Mouse (Mus musculus): ENCODE results near the gene Cldn14. TPM values are rescaled to one million over a fixed set of nuclear protein-coding genes. Genes with fewer than 3 reads are reported as not detected.
A peak's percentile ranks its signal among the peaks of the same experiment; 100 is the strongest.

Gene Cldn14
- polyA plus RNA-seq, 1 experiment from 2014 or later = not detected

DNA sequence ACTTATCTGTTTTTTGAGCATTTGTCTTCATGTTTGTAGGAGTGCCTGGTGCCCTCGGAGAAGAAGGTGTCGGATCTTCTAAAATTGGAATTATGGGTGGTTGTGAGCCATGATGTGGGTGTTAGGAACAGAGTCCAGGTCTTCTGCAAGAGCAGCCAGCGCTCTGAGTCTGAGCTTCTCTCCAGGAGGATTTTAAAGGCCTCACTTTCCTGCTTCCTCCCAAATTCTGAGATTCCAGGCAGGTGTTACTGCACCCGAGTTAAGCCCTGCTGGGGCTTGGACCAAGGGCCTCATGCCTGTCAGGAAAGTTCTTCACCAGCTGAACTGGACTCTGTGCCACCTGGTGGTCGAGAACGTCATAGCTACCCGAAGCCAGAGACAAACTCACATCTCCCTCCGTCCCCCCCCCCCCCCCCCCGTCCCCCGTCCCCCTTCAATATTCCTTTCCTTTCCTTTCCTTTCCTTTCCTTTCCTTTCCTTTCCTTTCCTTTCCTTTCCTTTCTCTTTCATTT, 93.2 kb downstream of the Cldn14 start:
- Histone ChIP-seq H3K27ac (replicated peaks) (no peak overlapping the region), H3K36me3 (no peaks in the 10 kb centered on the region), H3K4me1 (peaks cover 12% of the 10 kb centered on the region), H3K4me3 (no peak overlapping the region), H3K27me3 (ENCODE audit: low read depth, poor library complexity, severe bottlenecking) (peaks cover 8% of the 10 kb centered on the region; the same call in 1 of the 2 replicates), H3K9me3 (replicated peaks) (no peaks in the 10 kb centered on the region)
- DNase-seq (ENCODE audit: low spot score) = peak; percentile 44
- WGBS = 41% methylated on average over 8 of the region's 10 CpGs

DNA sequence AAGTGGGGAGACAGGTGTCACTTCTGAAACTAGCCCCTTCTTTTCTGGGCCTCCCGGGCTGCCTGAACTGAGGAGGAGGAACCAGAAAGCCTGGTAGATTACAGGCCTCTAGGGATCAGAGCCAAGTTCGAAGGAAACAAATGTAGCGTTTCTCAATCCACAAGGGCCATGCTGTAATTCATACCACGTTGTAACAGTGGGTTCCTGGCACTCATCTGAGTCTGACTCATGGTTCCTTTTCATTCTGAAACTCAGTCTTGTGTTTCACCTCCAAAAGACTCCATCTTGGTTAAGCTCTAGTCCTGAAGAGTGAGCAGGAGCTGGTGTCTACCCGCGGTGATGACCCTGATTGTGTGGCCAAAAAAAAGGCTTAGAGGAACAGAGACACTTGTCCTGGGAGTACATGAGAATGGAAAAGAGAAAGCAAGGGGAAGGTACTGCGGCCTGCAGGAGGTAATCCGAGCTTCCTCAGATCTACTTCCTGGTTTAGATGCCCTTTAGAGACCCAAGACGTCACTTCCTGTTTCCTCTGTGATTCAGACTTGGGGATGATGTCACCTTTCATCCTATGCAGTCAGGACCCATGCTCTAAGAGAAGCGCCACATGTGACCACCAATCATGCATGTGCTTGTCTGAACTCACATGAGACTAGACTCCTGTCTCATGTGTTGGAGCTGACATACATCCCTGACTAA, 94.6 kb downstream of the Cldn14 start:
- no peaks in the 10 kb centered on the region for H3K36me3 ChIP-seq
- WGBS = 84% methylated on average over 10 of the region's 10 CpGs
- H3K9me3 ChIP-seq (replicated peaks) = no peaks in the 10 kb centered on the region
- H3K27me3 ChIP-seq (ENCODE audit: low read depth, poor library complexity, severe bottlenecking) = no peaks in the 10 kb centered on the region
- H3K27ac ChIP-seq (replicated peaks) = no peak overlapping the region
- no peak overlapping the region for H3K4me3 ChIP-seq
- H3K4me1 ChIP-seq = peaks cover 12% of the 10 kb centered on the region
- DNase-seq (ENCODE audit: low spot score) = no peak

DNA sequence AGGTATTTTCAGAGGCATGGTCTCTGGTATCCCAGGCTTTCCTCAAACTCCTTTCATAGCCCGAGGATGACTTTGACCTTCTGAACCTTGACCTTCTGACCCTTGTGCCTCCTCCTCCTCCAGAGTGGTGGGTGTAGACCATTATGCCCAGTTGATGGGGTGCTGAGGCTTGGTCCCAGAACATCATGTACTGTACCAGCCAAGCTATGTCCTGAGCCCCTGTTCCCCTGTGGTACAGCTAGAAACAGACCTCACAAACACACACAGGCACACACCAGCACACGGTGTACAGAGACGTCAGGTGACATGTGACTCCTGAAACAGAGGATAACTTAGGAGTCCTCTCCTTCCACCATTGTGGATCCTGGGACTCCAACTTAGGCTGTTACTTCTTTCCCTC, 95.8 kb downstream of the Cldn14 start:
- H3K4me1 ChIP-seq = peaks cover 7% of the 10 kb centered on the region
- no peak for DNase-seq (ENCODE audit: low spot score)
- WGBS = 79% methylated on average over 3 of the region's 3 CpGs

DNA sequence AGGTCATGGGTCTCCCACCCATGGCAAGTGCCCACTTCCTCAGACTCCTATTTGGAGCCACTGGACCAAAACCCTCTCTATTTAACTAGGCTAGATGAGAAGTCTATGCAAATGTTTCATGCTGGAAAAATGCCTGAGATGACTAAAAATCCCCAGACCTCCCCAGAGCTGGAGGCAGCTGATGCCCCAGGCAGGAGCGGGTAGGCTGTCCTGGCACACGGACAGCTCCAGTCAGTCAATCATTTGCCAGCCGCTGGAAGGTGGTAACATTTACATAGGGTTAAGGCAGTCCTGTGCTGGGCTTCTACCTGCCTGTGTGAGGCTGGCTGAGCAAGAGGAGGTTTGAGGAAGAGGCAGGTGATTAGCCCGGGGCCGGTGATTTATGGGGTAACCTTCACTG, 96.5 kb downstream of the Cldn14 start:
- no peak for DNase-seq (ENCODE audit: low spot score)
- peaks cover 7% of the 10 kb centered on the region for H3K4me1 ChIP-seq
- whole genome bisulfite sequencing = 89% methylated on average over 5 of the region's 5 CpGs
- H3K27ac ChIP-seq (replicated peaks) = no peak overlapping the region
- H3K9me3 ChIP-seq (replicated peaks) = no peaks in the 10 kb centered on the region
- H3K4me3 ChIP-seq = no peak overlapping the region
- H3K27me3 ChIP-seq (ENCODE audit: low read depth, poor library complexity, severe bottlenecking) = no peaks in the 10 kb centered on the region
- H3K36me3 ChIP-seq = peaks cover 7% of the 10 kb centered on the region

More for the DNA sequence above, 95.8 kb downstream of the Cldn14 start:
- no peak overlapping the region for H3K4me3 ChIP-seq
- no peak overlapping the region for H3K27ac ChIP-seq (replicated peaks)
- H3K27me3 ChIP-seq (ENCODE audit: low read depth, poor library complexity, severe bottlenecking) = no peaks in the 10 kb centered on the region
- 0 out of 2 replicates have a peak, but pooled peaks cover under 1% of the 10 kb centered on the region for H3K36me3 ChIP-seq
- no peaks in the 10 kb centered on the region for H3K9me3 ChIP-seq (replicated peaks)

DNA sequence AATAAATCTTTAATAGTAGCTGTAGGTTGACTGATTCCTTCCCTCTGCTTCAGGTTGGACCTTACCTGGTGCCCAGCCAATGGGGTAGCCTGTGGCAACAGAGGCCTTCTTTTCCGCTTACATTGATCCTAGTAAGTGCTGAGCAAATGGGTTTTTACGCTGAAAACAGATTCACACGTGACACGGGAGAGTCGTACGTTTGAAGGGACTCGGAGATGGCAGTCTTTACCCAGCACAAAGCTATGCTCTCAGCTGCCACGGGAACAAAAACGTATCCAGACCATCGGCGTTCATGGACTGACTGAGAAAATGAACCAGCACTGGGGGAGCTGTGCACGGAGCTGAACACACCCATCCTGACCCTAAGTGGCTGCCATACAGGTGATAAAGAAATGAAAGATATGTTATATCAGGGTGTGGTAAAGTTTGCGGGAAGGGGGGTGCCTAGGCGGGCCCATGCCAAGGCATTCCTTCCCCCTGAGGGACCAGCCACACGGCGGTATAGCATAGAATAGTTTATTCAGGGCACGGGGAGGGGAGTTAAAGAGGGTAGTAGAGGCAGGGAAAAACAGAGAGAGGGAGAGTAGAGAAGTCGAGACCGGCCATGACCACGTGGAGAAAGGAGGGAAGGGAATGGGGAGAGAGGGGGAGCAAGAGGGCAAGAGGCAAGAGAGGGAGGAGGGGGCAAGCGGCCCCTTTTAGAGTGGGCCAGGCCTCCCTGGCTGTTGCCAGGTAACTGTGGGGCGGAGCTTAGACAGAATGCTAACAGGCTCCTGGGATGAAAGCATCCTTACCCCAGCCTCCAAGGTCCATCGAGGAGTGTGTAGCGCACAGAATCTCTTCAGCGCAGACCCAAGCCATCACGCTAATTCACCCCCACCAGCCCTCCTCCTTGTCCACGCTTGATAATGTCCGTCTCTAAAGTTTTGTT, 97.6 kb downstream of the Cldn14 start:
- WGBS = 71% methylated on average over 28 of the region's 28 CpGs
- no peak for DNase-seq (ENCODE audit: low spot score)

DNA sequence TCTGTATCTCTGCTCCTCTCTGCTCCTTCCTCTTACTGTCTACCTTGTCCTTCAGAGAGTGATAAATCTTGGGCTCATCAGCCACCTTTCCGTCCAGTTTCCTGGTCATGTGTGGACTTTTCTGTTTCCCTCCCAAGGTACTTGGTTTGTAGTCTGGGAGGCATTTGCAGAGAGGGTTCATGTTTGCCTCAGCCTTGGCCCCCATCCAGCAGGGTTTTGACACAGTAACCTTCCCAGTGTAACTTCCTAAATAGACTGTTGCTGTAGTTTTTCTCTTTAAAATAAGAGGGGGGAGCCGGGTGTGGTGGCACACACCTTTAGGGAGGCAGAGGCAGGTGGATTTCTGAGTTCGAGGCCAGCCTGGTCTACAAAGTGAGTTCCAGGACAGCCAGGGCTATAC, 98.7 kb downstream of the Cldn14 start:
- Histone ChIP-seq H3K36me3 (peaks cover 28% of the 10 kb centered on the region), H3K27ac (replicated peaks) (no peak overlapping the region), H3K4me1 (peaks cover 7% of the 10 kb centered on the region), H3K9me3 (replicated peaks) (no peaks in the 10 kb centered on the region), H3K27me3 (ENCODE audit: low read depth, poor library complexity, severe bottlenecking) (no peaks in the 10 kb centered on the region), H3K4me3 (no peak overlapping the region)
- 88% methylated on average over 3 of the region's 3 CpGs for WGBS
- DNase-seq (ENCODE audit: low spot score) = no peak

More for the DNA sequence above, 97.6 kb downstream of the Cldn14 start:
- Histone ChIP-seq H3K9me3 (replicated peaks) (no peaks in the 10 kb centered on the region), H3K4me1 (peaks cover 7% of the 10 kb centered on the region), H3K4me3 (no peak overlapping the region), H3K36me3 (peaks cover 18% of the 10 kb centered on the region), H3K27ac (replicated peaks) (no peak overlapping the region), H3K27me3 (ENCODE audit: low read depth, poor library complexity, severe bottlenecking) (no peaks in the 10 kb centered on the region)

DNA sequence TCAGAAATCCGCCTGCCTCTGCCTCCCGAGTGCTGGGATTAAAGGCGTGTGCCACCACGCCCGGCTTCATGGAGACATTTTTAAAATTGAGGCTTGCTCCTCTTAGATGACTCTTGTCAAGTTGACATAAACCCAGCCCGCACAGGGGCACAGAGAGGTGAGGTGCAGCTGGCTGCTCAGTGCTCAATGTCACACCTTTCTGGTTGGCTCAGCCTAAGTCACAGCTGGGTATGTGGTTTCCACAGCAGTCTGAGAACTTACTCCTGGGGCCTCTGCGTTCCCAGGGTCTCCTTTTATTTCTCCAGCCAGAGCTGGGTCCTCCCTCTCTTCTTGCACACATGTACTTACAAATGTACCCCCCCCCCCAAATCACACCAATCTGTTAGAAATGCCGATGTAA, 100.4 kb downstream of the Cldn14 start:
- peaks cover 7% of the 10 kb centered on the region for H3K4me1 ChIP-seq
- H3K27me3 ChIP-seq (ENCODE audit: low read depth, poor library complexity, severe bottlenecking) = no peaks in the 10 kb centered on the region
- H3K27ac ChIP-seq (replicated peaks) = no peak overlapping the region
- DNase-seq (ENCODE audit: low spot score) = no peak
- H3K36me3 ChIP-seq = peaks cover 44% of the 10 kb centered on the region
- WGBS = 94% methylated on average over 8 of the region's 8 CpGs
- no peak overlapping the region for H3K4me3 ChIP-seq
- H3K9me3 ChIP-seq (replicated peaks) = no peaks in the 10 kb centered on the region

DNA sequence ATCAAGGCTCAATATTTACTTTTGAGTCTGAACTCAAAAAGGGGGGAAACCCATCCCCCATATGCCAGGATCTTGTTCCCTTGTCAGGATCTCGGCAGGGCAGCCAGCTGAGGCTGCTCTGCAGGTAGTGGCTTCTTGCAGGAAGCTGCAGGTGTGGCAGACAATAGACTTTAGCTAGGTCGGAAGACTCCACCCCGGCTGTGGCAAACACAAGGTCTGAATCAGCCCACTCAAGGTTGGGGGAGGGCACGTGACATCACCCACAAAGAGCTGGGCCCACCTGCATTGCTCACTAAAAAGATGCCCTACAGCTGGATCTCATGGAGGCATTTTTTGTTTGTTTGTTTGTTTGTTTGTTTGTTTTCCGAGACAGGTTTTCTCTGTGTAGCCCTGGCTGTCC, 100.9 kb downstream of the Cldn14 start:
- Histone ChIP-seq H3K4me3 (no peak overlapping the region), H3K36me3 (peaks cover 48% of the 10 kb centered on the region), H3K27me3 (ENCODE audit: low read depth, poor library complexity, severe bottlenecking) (no peaks in the 10 kb centered on the region), H3K9me3 (replicated peaks) (no peaks in the 10 kb centered on the region), H3K27ac (replicated peaks) (no peak overlapping the region), H3K4me1 (peaks cover 7% of the 10 kb centered on the region)
- no peak for DNase-seq (ENCODE audit: low spot score)
- WGBS = 86% methylated on average over 5 of the region's 5 CpGs

DNA sequence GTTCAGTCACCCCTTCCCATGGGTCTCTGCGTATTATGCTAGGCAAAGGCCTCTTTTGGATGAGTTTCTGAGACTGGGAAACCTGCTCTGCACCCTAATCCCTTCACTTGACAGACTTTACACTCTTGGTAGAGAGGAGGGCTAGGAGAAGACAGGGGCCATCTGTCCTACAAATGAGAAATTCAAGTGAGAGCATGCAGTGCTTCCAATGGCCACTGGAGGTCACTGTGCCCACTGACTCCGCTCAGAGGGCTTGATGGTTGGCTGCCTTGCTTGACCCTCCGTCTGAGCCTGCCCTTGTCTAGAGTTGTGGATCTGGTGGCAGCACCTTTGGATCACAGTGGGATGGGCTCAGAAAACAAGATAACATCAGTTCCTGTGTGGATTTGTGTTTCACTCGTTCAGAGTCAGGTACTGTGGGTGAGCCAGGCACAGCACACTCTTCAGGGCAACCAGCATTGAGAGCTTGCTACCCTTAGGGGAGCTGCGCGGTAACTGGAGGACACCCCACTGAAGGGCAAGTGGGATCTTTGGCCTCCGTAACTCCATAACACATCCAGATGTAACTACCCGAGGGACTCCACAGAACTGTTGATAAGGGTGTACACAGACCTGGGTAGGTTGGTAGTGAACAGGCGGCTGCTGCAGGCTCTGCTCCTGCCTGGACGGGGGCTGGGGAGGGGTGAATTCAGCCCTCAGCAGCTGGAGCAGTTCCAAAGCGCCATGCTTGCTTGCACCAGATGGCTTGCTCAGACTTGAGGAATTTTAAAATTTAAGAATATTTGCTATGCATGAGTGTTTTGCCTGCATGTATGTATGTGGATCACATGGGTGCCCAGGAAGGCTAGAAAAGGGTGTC, 102.3 kb downstream of the Cldn14 start:
- Histone ChIP-seq H3K27me3 (ENCODE audit: low read depth, poor library complexity, severe bottlenecking) (no peaks in the 10 kb centered on the region), H3K36me3 (peaks cover 62% of the 10 kb centered on the region), H3K4me1 (peaks cover 6% of the 10 kb centered on the region), H3K9me3 (replicated peaks) (no peaks in the 10 kb centered on the region), H3K27ac (replicated peaks) (0 out of 2 replicates have a peak overlapping the region, but pooled peaks have one; percentile 13), H3K4me3 (no peak overlapping the region)
- 69% methylated on average over 11 of the region's 11 CpGs for WGBS
- DNase-seq (ENCODE audit: low spot score) = peak; percentile 70

DNA sequence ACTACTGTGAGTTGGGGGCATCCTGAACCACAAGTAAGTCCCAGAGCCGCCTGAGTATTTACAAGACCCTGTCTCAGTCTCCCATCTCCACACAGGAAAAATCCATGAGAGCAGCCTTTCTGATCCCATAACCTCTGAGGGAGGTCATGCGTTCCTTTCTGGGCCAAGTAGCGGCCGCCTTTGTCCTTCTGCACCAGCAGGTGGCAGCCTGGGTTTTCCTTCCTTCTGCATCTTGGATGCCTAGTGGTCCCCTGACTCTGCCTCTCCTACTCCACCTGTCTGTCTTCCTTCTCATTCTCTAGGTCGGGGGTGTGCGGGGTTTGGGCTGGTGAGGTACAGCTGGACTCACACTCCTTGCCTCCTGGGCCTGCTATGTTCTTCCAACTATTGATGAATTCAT, 105.6 kb downstream of the Cldn14 start:
- 79% methylated on average over 6 of the region's 6 CpGs for WGBS
- H3K4me3 ChIP-seq = no peak overlapping the region
- DNase-seq (ENCODE audit: low spot score) = no peak
- H3K27ac ChIP-seq (replicated peaks) = no peak overlapping the region
- no peaks in the 10 kb centered on the region for H3K9me3 ChIP-seq (replicated peaks)
- H3K27me3 ChIP-seq (ENCODE audit: low read depth, poor library complexity, severe bottlenecking) = no peaks in the 10 kb centered on the region
- H3K36me3 ChIP-seq = peaks cover 95% of the 10 kb centered on the region
- H3K4me1 ChIP-seq = no peaks in the 10 kb centered on the region

DNA sequence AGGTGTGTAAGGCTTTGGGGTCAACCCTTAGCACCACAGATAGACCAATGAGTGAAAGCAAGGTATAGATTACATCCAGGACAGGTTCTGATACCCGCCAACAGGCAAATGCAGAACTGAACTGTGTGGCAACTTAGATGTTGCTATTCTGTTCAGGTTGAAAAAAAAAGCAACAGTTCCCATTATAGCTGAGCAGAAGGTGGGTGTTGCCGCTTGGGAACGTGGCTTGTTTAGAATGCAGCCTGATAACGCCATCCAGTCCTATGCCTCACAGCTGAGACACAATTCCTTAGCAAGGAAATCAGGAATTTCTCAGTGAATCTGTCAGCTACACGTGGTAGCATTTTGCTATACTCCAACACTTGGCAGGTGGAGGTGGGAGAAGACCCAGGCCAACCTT, 115.4 kb downstream of the Cldn14 start:
- no peaks in the 10 kb centered on the region for H3K27me3 ChIP-seq (ENCODE audit: low read depth, poor library complexity, severe bottlenecking)
- H3K9me3 ChIP-seq (replicated peaks) = no peaks in the 10 kb centered on the region
- no peaks in the 10 kb centered on the region for H3K4me1 ChIP-seq
- WGBS = 95% methylated on average over 5 of the region's 5 CpGs
- no peak for DNase-seq (ENCODE audit: low spot score)
- peaks cover 91% of the 10 kb centered on the region for H3K36me3 ChIP-seq
- no peak overlapping the region for H3K27ac ChIP-seq (replicated peaks)
- H3K4me3 ChIP-seq = no peak overlapping the region

DNA sequence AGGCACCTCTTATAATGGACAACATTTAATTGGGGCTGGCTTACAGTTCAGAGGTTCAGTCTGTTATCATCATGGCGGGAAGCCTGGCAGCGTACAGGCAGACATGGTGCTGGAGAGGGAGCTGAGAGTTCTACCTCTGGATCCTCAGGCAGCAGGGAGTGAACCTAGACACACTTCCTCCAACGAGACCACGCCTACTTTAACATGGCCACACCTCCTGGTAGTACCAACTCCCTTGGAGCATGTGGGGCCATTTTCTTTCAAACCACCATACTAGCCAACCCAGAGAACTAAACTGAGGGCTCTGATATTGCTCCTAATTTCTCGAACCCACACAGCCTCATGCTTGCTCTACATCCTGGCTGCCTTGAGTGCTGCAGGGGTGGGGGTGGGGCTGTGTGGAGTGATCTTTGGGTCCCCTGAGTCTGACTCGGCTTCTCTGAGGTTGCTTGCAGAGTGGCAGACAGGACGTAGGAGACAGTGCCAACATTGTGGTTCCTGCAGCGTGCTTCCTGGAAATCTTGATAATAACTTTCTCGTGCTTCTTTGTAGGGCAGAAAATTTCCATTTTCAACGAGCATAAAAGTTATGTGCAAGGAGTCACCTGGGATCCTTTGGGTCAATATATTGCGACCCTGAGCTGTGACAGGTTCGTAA, 117.6 kb downstream of the Cldn14 start:
- no peak for DNase-seq (ENCODE audit: low spot score)
- no peaks in the 10 kb centered on the region for H3K9me3 ChIP-seq (replicated peaks)
- H3K27me3 ChIP-seq (ENCODE audit: low read depth, poor library complexity, severe bottlenecking) = no peaks in the 10 kb centered on the region
- no peak overlapping the region for H3K27ac ChIP-seq (replicated peaks)
- H3K4me3 ChIP-seq = no peak overlapping the region
- H3K36me3 ChIP-seq = peaks cover 100% of the 10 kb centered on the region
- 90% methylated on average over 12 of the region's 12 CpGs for WGBS
- peaks cover 5% of the 10 kb centered on the region for H3K4me1 ChIP-seq

All from midbrain, embryonic 10.5 days (tissue).